Mouse (Mus musculus) lung, adult 10 weeks (tissue): ENCODE data around the gene Cnot3. TPM values are rescaled to one million over a fixed set of nuclear protein-coding genes. Genes with fewer than 3 reads are reported as not detected.

Experiments
- polyA plus RNA-seq: library from polyadenylated mRNA; stranded (reverse); fragments of 350-450 nt; fragmentation: Illumina TruSeq; extraction: RNeasy Lipid Tissue Mini Kit (QIAGEN cat#74804); gene quantifications from one replicate; pipeline ENCODE4 v1.2.3, GENCODE M21; 2014; ENCODE audit warnings: low read depth, low replicate concordance; ENCODE audit not compliant: insufficient read depth

Gene Cnot3
- 31.9 TPM for polyA plus RNA-seq

GRCm38 (mm10) chr7:3644672-3645487, at the start of gene Cnot3:
Gene Cnot3, plus strand, starts transcription at chr7:3645268.

GRCm38 (mm10) chr7:3616057-3616388, 29.0 kb upstream of the Cnot3 start, which contains the start of gene Oscar:
Gene Oscar, minus strand, starts transcription at chr7:3616157.

GRCm38 (mm10) chr7:3617242-3617995, 27.6 kb upstream of the Cnot3 start, which contains the start of gene Ndufa3:
Gene Ndufa3, plus strand, starts transcription at chr7:3617373.

GRCm38 (mm10) chr7:3629543-3630477, 15.3 kb upstream of the Cnot3 start, which contains the start of the genes Tfpt and Prpf31:
Gene Tfpt, minus strand, starts transcription at chr7:3629929.
Gene Prpf31, plus strand, starts transcription at chr7:3629985.

GRCm38 (mm10) chr7:3665215-3666114, 20.4 kb downstream of the Cnot3 start, which contains the start of gene Leng1:
Gene Leng1, minus strand, starts transcription at chr7:3665840.

GRCm38 (mm10) chr7:3677342-3677741, 32.3 kb downstream of the Cnot3 start, which contains the start of gene Tmc4:
Gene Tmc4, minus strand, starts transcription at chr7:3677553.

GRCm38 (mm10) chr7:3692382-3692986, 47.4 kb downstream of the Cnot3 start, which contains the start of gene Tsen34:
Gene Tsen34, plus strand, starts transcription at chr7:3692863.

GRCm38 (mm10) chr7:3692987-3693808, 48.1 kb downstream of the Cnot3 start, which contains the start of gene Mboat7:
Gene Mboat7, minus strand, starts transcription at chr7:3693523.

GRCm38 (mm10) chr7:3703879-3704441, 58.9 kb downstream of the Cnot3 start, which contains the start of gene Rps9:
Gene Rps9, plus strand, starts transcription at chr7:3703993.

Other genes starting within 250 kb of the Cnot3 start
- gene Cacng6, start 221.1 kb upstream of the Cnot3 start, polyA plus RNA-seq, result not detected
- gene Tarm1, start 142.6 kb upstream of the Cnot3 start, polyA plus RNA-seq, result 0.51 TPM
- not detected for gene Oscar, start 29.1 kb upstream of the Cnot3 start, polyA plus RNA-seq
- gene Ndufa3, start 27.9 kb upstream of the Cnot3 start, polyA plus RNA-seq, result 423 TPM
- gene Tfpt, start 15.3 kb upstream of the Cnot3 start, polyA plus RNA-seq, result 18.3 TPM
- 23.4 TPM for gene Prpf31, start 15.3 kb upstream of the Cnot3 start, polyA plus RNA-seq
- 8.4 TPM for gene Leng1, start 20.6 kb downstream of the Cnot3 start, polyA plus RNA-seq
- 31.0 TPM for gene Tmc4, start 32.3 kb downstream of the Cnot3 start, polyA plus RNA-seq
- gene Tsen34, start 47.6 kb downstream of the Cnot3 start, polyA plus RNA-seq, result 75.9 TPM
- gene Mboat7, start 48.3 kb downstream of the Cnot3 start, polyA plus RNA-seq, result 24.4 TPM
- 2,231 TPM for gene Rps9, start 58.7 kb downstream of the Cnot3 start, polyA plus RNA-seq
- gene Pirb, start 75.1 kb downstream of the Cnot3 start, polyA plus RNA-seq, result 14.4 TPM
- gene Gm15448, start 180.4 kb downstream of the Cnot3 start, polyA plus RNA-seq, result 0.52 TPM
- 2.8 TPM for gene Pira2, start 199.8 kb downstream of the Cnot3 start, polyA plus RNA-seq